Mouse (Mus musculus) neural tube, embryonic 14.5 days (tissue): ENCODE data around the gene Fnbp1. TPM values are rescaled to one million over a fixed set of nuclear protein-coding genes. Genes with fewer than 3 reads are reported as not detected.

Experiments used
- ATAC-seq: fragments of 200-750 bp; cut with Nextera tagmentation; 2 replicates; pipeline ENCODE4 v1.8.0; 2017; ENCODE audit warnings: low read depth, mild to moderate bottlenecking, moderate TSS enrichment, moderate library complexity
- H3K27ac ChIP-seq: fragments of 300-500 bp; sonication (generic); 2 replicates; pipeline ENCODE4 v1.5.1; 2014; ENCODE audit warnings: low read depth, mild to moderate bottlenecking, control low read depth, low read length, moderate library complexity, mixed read lengths
- H3K27me3 ChIP-seq: fragments of 300-500 bp; sonication (generic); 2 replicates; pipeline ENCODE4 v1.6.1; 2014; ENCODE audit warnings: low read length; ENCODE audit not compliant: control insufficient read depth, insufficient read depth
- H3K36me3 ChIP-seq: fragments of 300-500 bp; sonication (generic); 2 replicates; pipeline ENCODE4 v1.6.1; 2014; ENCODE audit warnings: low read length, mixed read lengths; ENCODE audit not compliant: control insufficient read depth, insufficient read depth
- H3K4me1 ChIP-seq: fragments of 300-500 bp; sonication (generic); 2 replicates; pipeline ENCODE4 v1.6.1; 2014; ENCODE audit warnings: low read length; ENCODE audit not compliant: control insufficient read depth, insufficient read depth
- H3K4me2 ChIP-seq: fragments of 300-500 bp; sonication (generic); 2 replicates; pipeline ENCODE4 v1.6.1; 2014; ENCODE audit warnings: mild to moderate bottlenecking, low read depth, low read length, control low read depth
- H3K4me3 ChIP-seq: fragments of 300-500 bp; sonication (generic); 2 replicates; pipeline ENCODE4 v1.5.1; 2014; ENCODE audit warnings: low read depth, low read length, control low read depth, mixed read lengths
- H3K9ac ChIP-seq: fragments of 300-500 bp; sonication (generic); replicated peaks from 2 replicates; pipeline ENCODE4 v1.6.1; 2014; ENCODE audit warnings: low read depth, mild to moderate bottlenecking, control low read depth, low read length, mixed read lengths
- H3K9me3 ChIP-seq: fragments of 300-500 bp; sonication (generic); 2 replicates; pipeline ENCODE4 v1.6.1; 2016; ENCODE audit warnings: low read length; ENCODE audit not compliant: control insufficient read depth
- WGBS: fragments of 180-500 bp; shearing (Covaris S2); extraction: QIAGEN DNeasy Blood & Tissue Kit; methylation state at CpG from one replicate; pipeline ENCODE4 v1.1.7; 2014; 5-methylcytosine and 5-hydroxymethylcytosine counted together
- polyA plus RNA-seq: library from polyadenylated mRNA; unstranded; fragments of >200 nt; fragmentation: Nextera tagmentation; extraction: Ambion mirVana; gene quantifications from 2 replicates; pipeline ENCODE4 v1.2.1, GENCODE M21; 2014

The Fnbp1 gene
- polyA plus RNA-seq, 1 experiment from 2014 or later = 33.3 TPM

DNA sequence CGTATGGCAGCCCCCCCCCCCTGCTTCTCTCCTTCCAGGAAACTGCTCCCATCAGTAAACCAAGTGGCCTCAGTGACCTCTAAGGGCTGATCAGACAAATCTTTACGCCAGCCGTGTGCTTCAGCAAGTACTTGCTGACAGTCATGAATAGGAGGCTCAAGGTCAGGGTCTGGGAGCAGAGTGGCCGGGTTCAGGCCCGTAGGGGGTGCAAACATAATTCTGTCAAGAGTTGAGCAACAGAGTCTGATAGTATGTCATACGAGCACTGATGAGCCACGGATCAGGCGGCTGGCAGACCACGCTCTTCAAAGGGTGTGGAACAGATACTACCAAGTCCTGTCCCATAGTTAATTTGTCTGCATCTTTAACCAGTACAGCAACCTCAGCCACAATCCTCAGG lies 151.6 kb downstream of the Fnbp1 start:
- Histone ChIP-seq H3K27ac (no peak overlapping the region), H3K9me3 (no peaks in the 10 kb centered on the region), H3K36me3 (no peaks in the 10 kb centered on the region), H3K4me1 (0 out of 2 replicates have a peak, but pooled peaks cover 2% of the 10 kb centered on the region), H3K27me3 (no peaks in the 10 kb centered on the region), H3K4me3 (no peak overlapping the region), H3K4me2 (no peak overlapping the region), H3K9ac (no peak overlapping the region)
- WGBS = 91% methylated on average over 9 of the region's 9 CpGs
- no peak for ATAC-seq

- Histone ChIP-seq H3K9me3 (no peaks in the 10 kb centered on the region), H3K4me1 (peaks cover 14% of the 10 kb centered on the region), H3K36me3 (no peaks in the 10 kb centered on the region), H3K4me3 (no peak overlapping the region), H3K27me3 (no peaks in the 10 kb centered on the region), H3K27ac (no peak overlapping the region), H3K4me2 (no peak overlapping the region), H3K9ac (no peak overlapping the region)
- no peak for ATAC-seq
- 28% methylated on average over 17 of the region's 17 CpGs for WGBS
Measured at GRCm38 (mm10) chr2:30985111-30986020, 156.4 kb downstream of the Fnbp1 start.

DNA sequence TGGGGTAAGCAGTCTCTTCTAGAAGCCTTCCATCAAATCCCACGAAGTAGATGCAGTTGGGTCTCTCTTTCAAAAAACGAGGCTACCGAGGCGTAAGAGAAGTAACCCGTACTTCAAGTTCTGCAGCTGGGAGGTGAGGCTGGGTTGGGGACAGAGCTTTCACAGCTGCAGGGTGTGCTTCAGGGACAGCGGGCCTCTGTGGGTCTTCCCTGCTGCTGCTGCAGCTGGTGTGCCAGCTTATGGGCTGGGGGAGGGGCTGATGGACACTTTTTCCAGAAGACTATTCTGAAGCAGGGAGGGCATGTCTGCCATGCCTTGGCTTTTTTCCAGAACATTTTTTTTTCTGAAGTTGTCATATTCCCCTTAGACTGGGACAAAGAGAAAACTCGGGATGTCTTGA lies 158.8 kb downstream of the Fnbp1 start:
- no peaks in the 10 kb centered on the region for H3K9me3 ChIP-seq
- peak overlapping the region; percentile 70 for H3K4me3 ChIP-seq
- no peaks in the 10 kb centered on the region for H3K27me3 ChIP-seq
- ATAC-seq = no peak
- peaks cover 10% of the 10 kb centered on the region for H3K36me3 ChIP-seq
- peak overlapping the region; percentile 77; the same call in 1 of the 2 replicates for H3K27ac ChIP-seq
- H3K4me1 ChIP-seq = peaks cover 14% of the 10 kb centered on the region
- peak overlapping the region; percentile 69 for H3K4me2 ChIP-seq
- WGBS = 46% methylated on average over 7 of the region's 7 CpGs
- H3K9ac ChIP-seq = peak overlapping the region; percentile 72

DNA sequence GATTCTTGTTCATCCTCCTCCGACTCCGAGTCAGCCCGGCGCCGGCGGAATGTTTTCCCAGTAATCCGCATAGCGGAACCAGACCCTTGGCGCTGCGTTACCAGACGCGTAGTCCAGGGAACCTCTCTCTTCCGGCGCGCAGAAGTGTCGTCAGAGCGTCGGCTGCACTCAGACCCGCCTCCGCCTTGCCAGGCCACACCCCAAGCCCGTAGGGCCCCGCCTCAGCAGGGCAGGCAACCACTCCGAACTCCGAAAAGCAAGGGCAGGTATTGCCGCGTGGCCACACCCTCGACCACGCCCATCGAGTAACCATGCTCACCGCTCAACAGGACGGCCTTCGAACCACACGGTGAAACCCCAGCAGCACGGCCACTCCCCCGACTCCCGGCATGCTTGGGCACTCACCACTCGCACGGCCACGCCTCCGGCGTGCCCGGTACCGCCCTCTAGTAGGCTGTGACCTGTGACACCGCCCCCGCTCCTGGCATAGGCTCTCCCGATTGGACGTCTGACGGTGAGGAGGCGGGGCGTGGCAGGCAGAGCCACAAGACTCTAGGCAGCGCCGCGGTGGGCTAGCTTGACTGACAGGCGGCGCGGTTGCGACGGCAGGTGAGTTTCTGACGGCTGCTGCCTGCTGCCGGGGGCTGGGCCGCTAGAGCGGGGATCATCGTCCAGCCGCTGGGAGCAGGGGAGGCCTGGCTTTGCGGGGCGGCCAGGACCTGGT lies 159.9 kb downstream of the Fnbp1 start, which contains the start of the genes BC005624 and Usp20:
Gene BC005624 (minus strand): TSS at position 412 of the 724 bp plus-strand sequence.
Gene Usp20 (plus strand): TSS at position 490 of the 724 bp plus-strand sequence.
- peak; percentile 98 for ATAC-seq
- Histone ChIP-seq H3K9ac (peak within 1 kb of the TSS; percentile 72), H3K4me1 (peaks cover 14% of the 10 kb centered on the region), H3K4me3 (peak within 1 kb of the TSS; percentile 70), H3K36me3 (peaks cover 19% of the 10 kb centered on the region), H3K27ac (peak within 1 kb of the TSS; percentile 77), H3K9me3 (no peaks in the 10 kb centered on the region), H3K4me2 (peak within 1 kb of the TSS; percentile 69), H3K27me3 (no peaks in the 10 kb centered on the region)
- WGBS = under 1% methylated on average over 66 of the region's 66 CpGs

Other genes starting within 250 kb of the Fnbp1 start
- 1.6 and 1.8 TPM in 2 replicates for gene Ptges, start 212.1 kb downstream of the Fnbp1 start, polyA plus RNA-seq
- 16.3 and 17.5 TPM in 2 replicates for gene Tor1b, start 189.0 kb downstream of the Fnbp1 start, polyA plus RNA-seq
- 81.5 and 93.1 TPM in 2 replicates for gene Tor1a, start 174.1 kb downstream of the Fnbp1 start, polyA plus RNA-seq
- gene BC005624, start 159.8 kb downstream of the Fnbp1 start, polyA plus RNA-seq = 75.7 and 81.5 TPM in 2 replicates
- gene Usp20, start 159.7 kb downstream of the Fnbp1 start, polyA plus RNA-seq = 32.6 and 41.5 TPM in 2 replicates
- 24.2 and 27.8 TPM in 2 replicates for gene Gpr107, start 10.3 kb upstream of the Fnbp1 start, polyA plus RNA-seq
- gene Ncs1, start 103.8 kb upstream of the Fnbp1 start, polyA plus RNA-seq = 201 and 209 TPM in 2 replicates
- gene Hmcn2, start 172.4 kb upstream of the Fnbp1 start, polyA plus RNA-seq = 0.17 and 0.50 TPM in 2 replicates